Mouse (Mus musculus) layer of hippocampus, postnatal 14 days (tissue): ENCODE data around the gene Vamp8. TPM values are rescaled to one million over a fixed set of nuclear protein-coding genes. Genes with fewer than 3 reads are reported as not detected.

ENCODE experiments used
- DNase-seq, 2 experiments: peaks; one replicate each; pipeline ENCODE4 v3.0.0; 2021 to 2022; ENCODE audit warnings: low spot score in 2 of 2, mixed read lengths in 1 of 2
- total RNA-seq, 2 experiments: library from RNA; stranded (reverse); gene quantifications; 2 replicates each; pipeline ENCODE4 v1.2.3; 2021

Gene Vamp8
- total RNA-seq, 2 experiments from 2014 or later: 11.4 to 15.3 TPM

DNA sequence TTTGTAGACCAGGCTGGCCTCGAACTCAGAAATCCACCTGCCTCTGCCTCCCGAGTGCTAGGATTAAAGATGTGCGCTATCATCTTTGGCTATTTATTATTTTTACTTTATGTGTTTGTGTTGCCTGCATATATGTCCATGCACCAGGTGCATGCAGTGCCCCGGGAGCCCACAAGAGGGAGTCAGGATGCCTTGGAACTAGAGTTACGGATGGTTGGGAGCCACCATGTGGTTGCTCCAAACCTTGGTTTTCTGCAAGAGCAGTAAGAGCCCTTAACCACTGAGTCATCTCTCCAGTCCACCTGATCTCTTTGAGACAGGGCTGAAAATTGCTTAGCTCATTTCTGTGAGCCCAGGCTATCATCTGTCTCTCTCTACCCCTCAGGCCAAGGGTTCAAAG, 16.6 kb upstream of the Vamp8 start:
- peak; percentile 75 to 83 for DNase-seq

GRCm38 (mm10) chr6:72405356-72405755, 14.9 kb upstream of the Vamp8 start:
- no peak for DNase-seq

GRCm38 (mm10) chr6:72401875-72402274, 11.4 kb upstream of the Vamp8 start:
- DNase-seq: peak; percentile 59 to 75

DNA sequence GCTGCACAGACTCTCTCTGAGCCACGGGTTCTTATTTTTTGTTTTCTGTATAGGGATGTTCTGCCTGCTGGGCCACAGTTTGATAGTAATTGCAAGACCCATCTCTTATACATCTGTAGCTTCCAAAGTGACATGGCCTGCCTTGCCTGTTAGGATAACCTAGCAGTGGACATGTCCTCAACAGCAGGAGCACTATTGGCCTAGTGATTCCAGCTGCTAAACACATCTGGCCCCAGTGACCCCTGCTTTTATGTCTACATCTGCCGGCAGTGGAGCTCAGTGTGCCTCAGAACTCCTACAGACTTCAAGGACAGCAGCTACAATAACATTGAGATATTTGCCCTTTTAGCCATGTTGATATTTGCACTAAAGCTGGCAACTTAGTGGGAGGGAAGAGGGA, 9.5 kb upstream of the Vamp8 start:
- DNase-seq: no peak

DNA sequence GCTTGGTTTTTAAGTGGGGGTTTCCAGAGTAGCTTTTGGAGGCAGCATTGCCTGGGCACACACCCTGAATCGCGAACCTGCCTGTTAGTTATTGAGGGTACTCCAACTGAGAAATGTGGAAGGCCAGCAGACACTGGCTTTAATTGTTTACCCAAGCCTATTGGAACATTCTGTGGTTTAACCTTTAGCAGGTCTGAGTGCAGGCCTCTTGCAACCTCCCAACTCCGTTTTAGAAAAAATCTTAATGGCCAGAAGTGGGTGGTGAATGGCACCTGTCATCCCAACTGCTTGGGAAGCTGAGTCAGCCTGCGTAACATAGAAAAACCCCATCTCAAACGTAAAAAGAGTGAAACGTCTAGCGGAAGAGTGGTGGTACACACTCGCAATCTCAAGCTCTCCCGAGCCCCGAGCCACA, 6.3 kb upstream of the Vamp8 start:
- DNase-seq: no peak

DNA sequence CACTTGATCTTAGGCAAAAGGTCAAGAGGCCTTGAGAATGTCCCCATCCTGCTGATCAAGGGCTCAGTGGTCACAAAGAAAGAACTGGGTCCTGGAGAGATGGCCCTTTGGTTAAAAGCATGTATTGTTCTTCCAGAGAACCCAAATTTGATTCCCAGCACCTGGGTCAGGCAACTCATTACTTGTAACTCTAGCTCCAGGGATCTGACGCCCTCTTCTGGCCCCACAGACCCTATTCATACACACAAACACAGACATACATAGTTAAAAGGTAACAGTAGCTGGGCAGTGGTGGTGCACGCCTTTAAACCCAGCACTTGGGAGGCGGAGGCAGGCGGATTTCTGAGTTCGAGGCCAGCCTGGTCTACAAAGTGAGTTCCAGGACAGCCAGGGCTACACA, 1.8 kb upstream of the Vamp8 start:
- no peak for DNase-seq

DNA sequence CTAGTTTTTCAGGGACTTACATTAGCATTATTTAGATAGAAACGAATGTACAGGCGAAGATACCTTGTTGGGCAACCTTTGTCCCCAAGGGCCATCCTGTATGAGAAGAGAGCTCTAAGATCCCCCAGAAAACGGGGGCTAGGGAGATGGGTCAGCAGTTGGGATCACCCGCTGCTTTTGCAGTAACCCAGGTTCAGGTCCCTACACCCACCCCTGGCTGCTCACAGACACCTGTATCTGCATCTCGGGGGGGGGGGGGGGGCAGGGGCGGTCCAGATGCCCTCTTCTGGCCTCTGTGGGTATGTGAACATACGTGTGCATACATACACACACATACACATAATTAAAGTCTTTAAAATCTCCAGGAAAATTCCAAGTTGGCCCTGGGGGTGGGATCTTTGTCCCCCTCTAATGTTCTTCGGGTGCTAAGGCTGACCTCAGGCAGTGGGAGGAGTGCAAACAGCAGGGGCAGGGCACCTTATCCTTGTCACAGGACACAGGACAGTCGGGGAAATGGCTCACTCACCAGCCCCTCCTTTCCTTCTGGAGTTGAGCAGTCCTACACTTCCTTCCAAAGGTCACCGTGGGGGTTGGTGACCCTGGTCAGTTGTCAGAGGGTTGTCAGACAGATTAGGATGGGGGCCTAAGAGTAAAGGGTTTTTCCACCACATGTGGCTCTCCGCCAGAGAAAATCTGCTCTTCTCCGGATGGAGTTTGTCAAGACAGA, 455 bp upstream of the Vamp8 start:
- no peak for DNase-seq

DNA sequence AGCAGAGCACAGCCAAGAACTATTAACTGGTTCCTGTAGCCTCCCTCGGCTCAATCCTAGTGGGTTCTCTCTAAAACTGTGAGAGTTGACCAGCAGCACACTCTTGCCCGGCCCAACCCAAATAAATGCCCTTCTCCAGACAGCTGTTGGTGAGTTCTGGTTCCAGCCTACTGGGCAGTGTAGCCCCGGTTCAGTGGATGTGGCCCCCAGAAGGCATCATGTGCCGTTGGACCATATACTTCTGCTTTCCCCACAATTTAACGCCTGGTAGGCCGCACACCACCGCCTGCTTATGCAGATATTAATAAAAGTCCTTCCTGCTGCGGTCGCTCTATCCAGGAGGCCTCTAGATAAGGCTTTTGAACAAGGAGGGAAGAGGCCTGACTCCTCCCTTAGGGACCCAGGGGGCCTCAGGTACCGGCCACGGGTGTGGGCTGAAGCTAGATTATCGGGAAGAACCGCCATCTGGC, 997 bp downstream of the Vamp8 start:
- peak; percentile 8 to 49 for DNase-seq

DNA sequence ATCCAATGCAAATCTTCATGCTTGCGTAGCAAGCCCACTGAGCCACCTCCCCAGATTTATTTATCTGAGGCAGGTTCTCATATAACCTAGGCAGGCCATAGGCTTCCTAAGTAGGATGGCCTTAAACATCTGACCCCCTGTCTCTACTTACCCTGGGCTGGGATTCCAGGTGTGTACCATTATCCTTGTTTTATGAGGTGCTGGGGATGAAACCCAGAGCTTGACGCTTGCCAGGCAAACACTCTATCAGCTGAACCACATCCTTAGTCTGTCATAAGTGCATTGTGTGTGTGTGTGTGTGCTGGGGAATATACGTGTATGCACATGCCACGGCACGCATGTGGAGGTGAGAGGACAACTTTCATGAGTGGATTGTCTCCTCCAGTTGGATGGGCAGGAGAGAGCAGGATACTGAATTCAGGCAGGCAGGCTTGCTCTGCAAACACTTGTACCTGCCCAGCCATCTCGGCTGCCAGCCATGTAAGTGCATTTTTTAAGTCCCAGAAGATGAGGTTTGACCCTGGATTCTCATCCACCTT, 1.6 kb downstream of the Vamp8 start:
- DNase-seq: no peak

- no peak for DNase-seq
Observed at GRCm38 (mm10) chr6:72388266-72388665, 2.2 kb downstream of the Vamp8 start.

DNA sequence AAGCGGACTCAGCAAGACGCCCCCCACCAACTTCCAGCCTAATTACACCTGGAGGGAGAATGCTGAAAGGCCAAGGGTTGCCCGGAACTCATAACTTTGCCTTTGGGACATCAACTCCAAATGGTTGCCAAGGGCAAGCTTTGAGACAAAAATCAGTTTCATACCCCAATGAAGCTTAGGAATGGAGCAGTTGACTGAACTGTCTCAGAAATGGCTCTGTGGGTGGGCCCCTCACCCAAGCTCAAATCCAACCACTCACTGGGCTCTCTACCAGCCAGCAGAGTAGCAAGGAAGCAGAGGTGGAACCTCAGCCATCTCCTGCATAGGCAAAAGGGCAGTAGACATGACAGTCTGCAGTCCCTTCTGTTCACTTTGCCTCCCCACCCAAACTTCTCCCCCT, 2.7 kb downstream of the Vamp8 start:
- no peak for DNase-seq

GRCm38 (mm10) chr6:72386561-72386960, 3.9 kb downstream of the Vamp8 start:
- DNase-seq: no peak

- no peak for DNase-seq
Observed at GRCm38 (mm10) chr6:72385258-72385657, 5.2 kb downstream of the Vamp8 start.

GRCm38 (mm10) chr6:72383952-72384351, 6.6 kb downstream of the Vamp8 start:
- no peak for DNase-seq

- DNase-seq: no peak
Observed at GRCm38 (mm10) chr6:72383142-72383820, 7.2 kb downstream of the Vamp8 start.

- no peak for DNase-seq
Observed at GRCm38 (mm10) chr6:72382494-72382893, 8.0 kb downstream of the Vamp8 start.

GRCm38 (mm10) chr6:72380131-72380770, 10.3 kb downstream of the Vamp8 start, which contains the start of gene Vamp5:
TSS of gene Vamp5 (minus strand) at chr6:72380468.
- DNase-seq: peak; percentile 40 to 51

DNA sequence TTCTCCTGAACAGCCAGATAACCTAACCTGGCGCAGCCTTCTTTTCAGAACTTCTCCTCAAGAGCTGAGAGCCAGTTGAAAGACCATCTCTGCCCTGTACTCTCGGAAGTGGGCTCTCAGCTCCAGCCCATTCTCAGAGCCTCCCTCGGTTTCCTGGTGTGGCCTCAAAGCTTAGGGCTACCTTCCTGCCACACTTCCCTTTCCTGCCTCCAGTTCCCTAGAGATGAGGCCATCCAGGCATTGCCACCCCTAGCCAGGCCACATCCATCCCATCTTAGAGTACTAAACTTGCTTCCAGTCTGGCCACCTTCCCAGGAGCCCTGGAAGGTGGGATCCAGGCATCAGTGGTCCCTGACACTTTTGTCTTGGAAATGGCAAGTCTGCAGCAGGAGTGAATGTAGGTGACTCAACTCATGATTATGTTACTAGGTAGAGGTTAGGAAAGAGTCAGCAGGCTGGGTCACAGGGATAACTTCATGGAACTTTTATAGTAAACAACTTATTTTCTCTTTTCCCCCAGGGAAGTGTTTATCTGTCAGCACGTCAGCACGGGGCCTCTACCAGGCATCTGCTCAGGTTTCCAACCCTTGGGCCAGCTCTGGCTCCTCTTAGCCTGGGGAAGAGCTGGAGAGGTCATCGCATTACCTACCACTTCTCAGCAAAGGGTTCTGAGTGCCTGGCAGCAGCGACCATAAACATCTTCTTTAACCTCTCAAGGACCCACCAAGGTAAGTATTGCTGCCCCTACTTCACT, 10.9 kb downstream of the Vamp8 start:
- no peak for DNase-seq

GRCm38 (mm10) chr6:72378510-72379234, 11.8 kb downstream of the Vamp8 start:
- DNase-seq: no peak

DNA sequence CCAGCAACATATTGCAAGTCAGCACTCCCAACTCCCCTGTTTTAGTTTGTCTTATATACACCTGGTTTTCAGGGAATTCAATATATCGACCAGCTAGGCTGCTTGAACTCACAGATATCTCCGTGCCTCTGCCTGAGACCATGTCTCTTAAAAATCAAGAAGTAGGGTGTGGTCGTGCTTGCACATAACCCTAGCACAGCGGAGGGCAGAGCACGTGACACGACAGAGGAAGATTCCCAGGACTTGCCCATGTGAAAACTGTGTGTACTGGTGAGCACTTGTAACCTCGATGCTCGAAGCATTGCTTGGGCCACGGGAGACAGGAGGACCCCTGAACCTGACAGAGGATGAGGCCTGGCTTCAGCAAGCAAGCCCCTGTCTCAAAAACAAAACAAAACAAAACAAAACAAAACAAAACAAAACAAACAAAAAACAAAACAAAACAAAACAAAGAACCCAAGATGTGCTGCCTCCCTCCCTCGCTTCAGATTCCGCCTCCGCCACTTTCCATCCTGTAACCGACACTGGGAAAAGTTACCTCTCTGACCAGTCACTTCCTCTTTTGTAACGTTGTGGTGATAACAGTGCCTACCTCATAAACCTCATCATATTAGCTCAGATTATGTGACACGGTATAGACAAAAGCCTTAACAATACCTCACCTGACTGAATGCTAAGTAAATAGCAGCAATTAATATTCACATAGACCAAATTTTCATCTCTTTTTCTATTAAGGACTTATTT, 15.5 kb downstream of the Vamp8 start:
- DNase-seq: no peak
